Mouse (Mus musculus): ENCODE results near the gene Ier5.

DNA sequence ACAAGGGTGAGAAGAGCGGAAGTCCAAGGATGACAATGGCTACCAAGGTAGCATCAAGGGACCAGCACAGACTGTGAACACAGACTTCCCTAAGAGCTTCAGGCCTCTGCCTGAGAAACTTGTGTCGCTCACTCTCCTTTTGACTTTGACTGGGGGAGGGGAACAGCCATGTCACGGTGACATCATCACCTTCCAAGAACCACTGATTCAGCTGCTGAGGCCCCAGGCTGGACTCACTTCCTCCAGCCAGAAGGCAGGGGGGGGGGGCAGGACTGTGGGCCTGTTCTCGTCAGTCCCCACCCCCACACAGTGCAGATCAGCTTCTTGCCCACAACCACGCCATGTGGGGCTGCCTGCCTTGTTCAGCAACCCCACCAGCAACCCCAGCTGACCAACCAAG lies 49.3 kb downstream of the Ier5 start:
- TF ChIP-seq GATA1 (IDR thresholded peaks at IDR 0.05; ENCODE audit: borderline replicate concordance, low read length) (no peak), FLI1 (IDR thresholded peaks at IDR 0.05; ENCODE audit: low read length) (no peak)

All from megakaryocyte, embryonic 14.5 days (primary cell).